Mouse (Mus musculus) midbrain, postnatal 0 days (tissue): ENCODE measurements around the gene Tmem211. TPM values are rescaled to one million over a fixed set of nuclear protein-coding genes. Genes with fewer than 3 reads are reported as not detected.

Source experiments
- ATAC-seq: fragments of 200-750 bp; cut with Nextera tagmentation; 2 replicates; pipeline ENCODE4 v1.8.0; 2017; ENCODE audit warnings: moderate number of reproducible peaks, mild to moderate bottlenecking, moderate TSS enrichment, moderate library complexity; ENCODE audit not compliant: low FRiP score
- DNase-seq: peaks from one replicate; pipeline ENCODE4 v3.0.0-alpha.2; 2015; ENCODE audit warnings: low spot score
- H3K27ac ChIP-seq: fragments of 300-500 bp; sonication (generic); 2 replicates; pipeline ENCODE4 v1.5.1; 2014; ENCODE audit warnings: low read depth, mild to moderate bottlenecking, low read length, mixed read lengths
- H3K27me3 ChIP-seq: fragments of 300-500 bp; sonication (generic); 2 replicates; pipeline ENCODE4 v1.6.1; 2014; ENCODE audit warnings: low read length, control low read depth, mixed read lengths; ENCODE audit not compliant: insufficient read depth
- H3K36me3 ChIP-seq: fragments of 300-500 bp; sonication (generic); 2 replicates; pipeline ENCODE4 v1.6.1; 2014; ENCODE audit warnings: low read length, control low read depth, mixed read lengths; ENCODE audit not compliant: insufficient read depth
- H3K4me1 ChIP-seq: fragments of 300-500 bp; sonication (generic); 2 replicates; pipeline ENCODE4 v1.6.1; 2014; ENCODE audit warnings: mild to moderate bottlenecking, control low read depth, antibody characterized with exemption, low read length, mixed read lengths; ENCODE audit not compliant: insufficient read depth
- H3K4me2 ChIP-seq: fragments of 300-500 bp; sonication (generic); 2 replicates; pipeline ENCODE4 v1.6.1; 2014; ENCODE audit warnings: low read depth, mild to moderate bottlenecking, low read length, mixed read lengths; ENCODE audit not compliant: poor library complexity, severe bottlenecking
- H3K4me3 ChIP-seq: fragments of 300-500 bp; sonication (generic); 2 replicates; pipeline ENCODE4 v1.5.1; 2014; ENCODE audit warnings: low read depth, mild to moderate bottlenecking, low read length, moderate library complexity
- H3K9ac ChIP-seq: fragments of 300-500 bp; sonication (generic); replicated peaks from 2 replicates; pipeline ENCODE4 v1.6.1; 2014; ENCODE audit warnings: mild to moderate bottlenecking, low read length, moderate library complexity, mixed read lengths; ENCODE audit not compliant: poor library complexity, severe bottlenecking
- H3K9me3 ChIP-seq: fragments of 300-500 bp; sonication (generic); 2 replicates; pipeline ENCODE4 v1.6.1; 2016; ENCODE audit warnings: low read length, control low read depth
- CTCF ChIP-seq: IDR thresholded peaks from 2 replicates; pipeline ENCODE4 v1.5.1; 2016; ENCODE audit warnings: antibody characterized with exemption, mild to moderate bottlenecking
- WGBS: fragments of 180-500 bp; shearing (Covaris S2); extraction: QIAGEN DNeasy Blood & Tissue Kit; methylation state at CpG from one replicate; pipeline ENCODE4 v1.1.7; 2014; 5-methylcytosine and 5-hydroxymethylcytosine counted together
- polyA plus RNA-seq: library from polyadenylated mRNA; unstranded; fragments of >200 nt; fragmentation: Nextera tagmentation; extraction: Ambion mirVana; gene quantifications from 2 replicates; pipeline ENCODE4 v1.2.1, GENCODE M21; 2015
- total RNA-seq: library from RNA; depleted of rRNA; stranded (reverse); fragments of >200 nt; gene quantifications from 2 replicates; pipeline ENCODE4 v1.2.3, GENCODE M21; 2014

The Tmem211 gene
- total and polyA plus RNA-seq, 2 experiments from 2014 or later: not detected

- H3K4me3 ChIP-seq: no peak overlapping the region
- no peak for ATAC-seq
- TF ChIP-seq CTCF: no peak
- H3K4me2 ChIP-seq: no peak overlapping the region
- 82% methylated on average over 10 of the region's 10 CpGs for WGBS
- no peaks in the 10 kb centered on the region for H3K36me3 ChIP-seq
- no peak for DNase-seq
- H3K27ac ChIP-seq: no peak overlapping the region
- no peaks in the 10 kb centered on the region for H3K9me3 ChIP-seq
- no peaks in the 10 kb centered on the region for H3K27me3 ChIP-seq
- no peak overlapping the region for H3K9ac ChIP-seq
- no peaks in the 10 kb centered on the region for H3K4me1 ChIP-seq
Observed at GRCm38 (mm10) chr5:113199772-113200134, 27.0 kb upstream of the Tmem211 start.

- H3K9me3 ChIP-seq: no peaks in the 10 kb centered on the region
- H3K27me3 ChIP-seq: no peaks in the 10 kb centered on the region
- H3K4me1 ChIP-seq: no peaks in the 10 kb centered on the region
- H3K4me3 ChIP-seq: no peak overlapping the region
- ATAC-seq: no peak
- H3K27ac ChIP-seq: no peak overlapping the region
- no peak overlapping the region for H3K9ac ChIP-seq
- H3K36me3 ChIP-seq: no peaks in the 10 kb centered on the region
- TF ChIP-seq CTCF: no peak
- no peak for DNase-seq
- WGBS: 89% methylated on average over 9 of the region's 9 CpGs
- H3K4me2 ChIP-seq: no peak overlapping the region
Observed at GRCm38 (mm10) chr5:113204193-113204592, 22.5 kb upstream of the Tmem211 start.

DNA sequence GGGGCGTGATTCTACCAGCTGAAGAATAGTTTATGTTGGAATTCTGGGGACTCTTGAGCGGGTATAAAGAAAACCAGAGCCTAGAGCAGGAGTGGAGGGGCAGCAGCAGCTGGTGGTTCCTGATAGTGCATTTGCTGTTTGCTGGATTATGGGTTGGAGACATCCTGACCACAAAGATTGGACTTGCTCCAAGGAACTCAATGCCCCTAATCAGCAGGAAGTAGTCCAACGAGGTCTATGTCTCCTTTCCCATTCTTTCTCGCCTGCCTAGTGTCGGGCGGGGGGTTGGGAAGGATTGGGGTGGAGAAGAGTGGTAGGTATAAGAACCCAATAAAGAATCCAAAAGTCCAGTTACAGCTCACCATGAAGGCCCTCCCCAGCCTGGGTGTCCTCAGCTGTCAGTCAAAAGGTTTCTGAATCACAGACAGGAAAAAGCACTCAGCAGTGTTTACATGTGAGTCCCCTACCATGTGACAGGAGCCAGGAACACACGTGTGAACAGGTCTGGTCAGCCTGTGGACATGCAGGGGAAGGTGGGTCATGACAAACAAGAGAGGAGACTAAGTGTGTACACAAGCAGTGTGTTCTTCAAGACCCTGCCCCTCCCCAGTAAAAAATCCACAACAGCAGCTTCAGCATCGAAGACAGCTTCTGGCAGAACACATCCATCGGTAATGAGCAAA, 19.9 kb upstream of the Tmem211 start:
- no peak overlapping the region for H3K4me3 ChIP-seq
- ATAC-seq (no peak), DNase-seq (no peak)
- H3K4me1 ChIP-seq: no peaks in the 10 kb centered on the region
- H3K27ac ChIP-seq: no peak overlapping the region
- H3K27me3 ChIP-seq: no peaks in the 10 kb centered on the region
- H3K36me3 ChIP-seq: no peaks in the 10 kb centered on the region
- no peaks in the 10 kb centered on the region for H3K9me3 ChIP-seq
- 62% methylated on average over 9 of the region's 9 CpGs for WGBS
- H3K4me2 ChIP-seq: no peak overlapping the region
- no peak for TF ChIP-seq CTCF
- no peak overlapping the region for H3K9ac ChIP-seq

GRCm38 (mm10) chr5:113208048-113208447, 18.7 kb upstream of the Tmem211 start:
- H3K27ac ChIP-seq: no peak overlapping the region
- no peak for TF ChIP-seq CTCF
- no peak for DNase-seq
- WGBS: 81% methylated on average over 4 of the region's 4 CpGs
- no peak overlapping the region for H3K4me3 ChIP-seq
- H3K27me3 ChIP-seq: no peaks in the 10 kb centered on the region
- no peak overlapping the region for H3K4me2 ChIP-seq
- H3K36me3 ChIP-seq: no peaks in the 10 kb centered on the region
- no peak overlapping the region for H3K9ac ChIP-seq
- H3K4me1 ChIP-seq: no peaks in the 10 kb centered on the region
- ATAC-seq: no peak
- H3K9me3 ChIP-seq: no peaks in the 10 kb centered on the region

DNA sequence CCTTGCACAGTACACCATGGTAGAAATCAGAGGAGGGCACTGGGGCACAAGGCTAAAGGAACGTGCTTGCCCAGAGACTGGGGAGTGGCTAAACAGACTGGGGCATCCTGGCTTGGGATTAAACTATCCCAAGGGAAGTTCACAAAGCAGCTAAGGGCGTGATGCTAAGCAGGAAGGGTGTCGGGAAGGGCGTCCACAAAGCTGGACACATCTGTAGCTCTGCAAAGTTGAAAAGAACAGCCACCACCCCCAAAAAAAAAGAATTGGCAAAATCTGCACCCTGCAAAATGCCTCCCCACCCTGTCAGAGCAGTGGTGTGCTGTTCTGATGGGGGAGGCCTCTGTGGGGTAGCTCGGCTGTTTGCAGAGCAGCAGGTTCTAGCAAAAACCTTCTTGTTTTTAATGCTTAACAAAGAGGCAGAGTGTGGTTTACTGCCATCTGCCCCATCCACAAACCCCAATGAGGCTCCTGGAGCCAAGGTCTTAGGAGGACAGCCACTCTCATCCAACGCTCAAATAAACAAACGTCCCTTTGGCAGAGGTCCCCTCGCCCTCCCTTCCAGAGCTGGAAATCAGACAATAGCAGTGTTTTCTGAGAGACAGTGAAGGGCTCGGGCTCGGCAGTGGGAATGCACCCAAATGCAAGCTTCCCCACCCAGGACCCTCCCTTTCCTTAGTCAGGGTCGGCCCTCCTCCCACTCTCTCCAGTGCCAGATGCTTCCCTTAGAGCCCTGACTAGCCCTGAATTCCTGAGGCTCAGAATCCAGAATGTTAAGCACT, 17.9 kb upstream of the Tmem211 start:
- Histone ChIP-seq H3K4me3 (no peak overlapping the region), H3K36me3 (no peaks in the 10 kb centered on the region), H3K4me2 (no peak overlapping the region), H3K9ac (no peak overlapping the region), H3K9me3 (no peaks in the 10 kb centered on the region), H3K27me3 (no peaks in the 10 kb centered on the region), H3K4me1 (no peaks in the 10 kb centered on the region), H3K27ac (peak overlapping the region; percentile 44; the same call in 1 of the 2 replicates)
- 40% methylated on average over 11 of the region's 11 CpGs for WGBS
- ATAC-seq (peak; percentile 59), DNase-seq (peak; percentile 80)
- TF ChIP-seq CTCF: no peak

- Histone ChIP-seq H3K9me3 (no peaks in the 10 kb centered on the region), H3K9ac (no peak overlapping the region), H3K27me3 (no peaks in the 10 kb centered on the region), H3K4me2 (no peak overlapping the region), H3K4me1 (no peaks in the 10 kb centered on the region), H3K27ac (peak overlapping the region; percentile 44; the same call in 1 of the 2 replicates), H3K36me3 (no peaks in the 10 kb centered on the region), H3K4me3 (no peak overlapping the region)
- 54% methylated on average over 11 of the region's 11 CpGs for WGBS
- no peak for TF ChIP-seq CTCF
- ATAC-seq: no peak
- DNase-seq: no peak
Observed at GRCm38 (mm10) chr5:113209401-113209750, 17.3 kb upstream of the Tmem211 start.
